Mouse (Mus musculus): Measurements from ENCODE around the gene Mat2b. TPM values are rescaled to one million over a fixed set of nuclear protein-coding genes. Genes with fewer than 3 reads are reported as not detected.
"Not testable (repeated sequence)": the region's sequence is repeated elsewhere in the genome, so short reads cannot be mapped to it uniquely, and the experiment has no call there.

The Mat2b gene
- total and polyA plus RNA-seq, 2 experiments from 2014 or later = 27.0 to 41.9 TPM

DNA sequence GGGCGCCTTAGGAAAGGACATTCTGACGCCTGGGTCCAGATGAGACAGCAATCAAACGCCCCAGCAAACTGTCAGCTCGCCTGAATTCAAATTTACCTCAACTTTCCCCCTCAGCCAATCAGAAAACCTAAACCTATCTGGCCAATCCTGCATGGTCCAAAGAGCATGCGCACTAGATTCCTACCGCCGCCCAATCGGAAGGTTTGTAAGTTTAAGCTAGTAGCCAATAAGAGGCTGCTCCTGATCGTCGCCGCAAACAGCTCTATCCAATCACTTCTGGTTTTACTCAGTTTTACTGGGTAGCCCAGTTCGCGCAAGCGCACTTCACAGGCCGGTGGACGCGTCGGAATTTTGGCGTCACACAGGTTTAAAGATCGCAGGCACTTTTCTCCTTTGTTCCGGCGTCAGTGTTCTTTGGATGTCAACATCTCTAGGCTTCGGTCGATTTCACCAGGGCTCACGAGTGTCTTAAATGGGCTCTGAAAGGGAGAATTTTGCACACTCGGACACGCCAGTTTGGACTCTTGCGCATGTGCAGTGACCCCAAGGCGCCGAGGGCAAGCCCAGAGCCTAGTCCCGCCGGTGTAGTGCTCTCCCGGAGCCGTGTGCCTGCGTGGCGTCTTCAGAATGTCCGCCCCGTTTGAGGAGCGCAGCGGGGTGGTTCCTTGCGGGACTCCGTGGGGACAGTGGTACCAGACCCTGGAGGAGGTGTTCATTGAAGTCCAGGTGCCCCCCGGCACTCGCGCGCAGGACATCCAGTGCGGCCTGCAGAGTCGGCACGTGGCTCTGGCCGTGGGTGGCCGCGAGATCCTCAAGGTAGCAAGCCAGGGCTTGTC lies 38.6 kb upstream of the Mat2b start, which contains the start of the genes Hmmr and Nudcd2:
Hmmr (minus strand) TSS at position 84 of the 836 bp plus-strand sequence.
Nudcd2 (plus strand) TSS at position 329 of the 836 bp plus-strand sequence.
- no peak for TF ChIP-seq CTCF (IDR thresholded peaks at IDR 0.05)
- peaks cover 13% of the 10 kb centered on the region for H3K36me3 ChIP-seq (ENCODE audit: insufficient read depth, low read length)
- peaks cover 4% of the 10 kb centered on the region; the same call in 1 of the 2 replicates for H3K4me1 ChIP-seq (ENCODE audit: insufficient read depth, low read length)
- peak; percentile 99 for DNase-seq (ENCODE audit: low spot score)
- H3K9ac ChIP-seq (replicated peaks; ENCODE audit: low read length, poor library complexity, severe bottlenecking) = peak within 1 kb of the TSS; percentile 87
- ATAC-seq (ENCODE audit: low FRiP score) = peak; percentile 99
- peak within 1 kb of the TSS; percentile 95 for H3K4me3 ChIP-seq (ENCODE audit: low read depth, low read length)
- peak within 1 kb of the TSS; percentile 77 for H3K27ac ChIP-seq (ENCODE audit: low read depth, low read length)
- H3K4me2 ChIP-seq (ENCODE audit: low read depth, low read length, poor library complexity, severe bottlenecking) = peak within 1 kb of the TSS; percentile 84
- H3K27me3 ChIP-seq (ENCODE audit: insufficient read depth, low read length) = no peaks in the 10 kb centered on the region
- H3K9me3 ChIP-seq (ENCODE audit: low read length) = no peaks in the 10 kb centered on the region
- under 1% methylated on average over 52 of the region's 52 CpGs for WGBS

DNA sequence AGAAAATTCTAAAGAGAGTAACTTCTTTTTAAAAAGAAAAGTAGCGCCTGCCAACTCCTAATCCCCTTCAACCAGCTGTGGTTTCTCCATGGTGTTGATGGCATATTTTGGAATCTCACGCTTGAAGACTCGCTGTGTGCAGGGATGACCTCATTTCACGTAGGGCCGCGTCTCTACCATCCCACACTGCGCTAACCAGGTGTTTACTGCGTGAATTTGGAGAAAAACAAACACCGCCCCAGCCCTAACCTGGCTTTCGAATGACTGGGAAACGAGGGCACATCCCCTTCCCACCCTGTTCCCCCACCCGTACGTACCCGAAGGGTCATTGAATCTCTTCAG lies 38.0 kb upstream of the Mat2b start:
- Histone ChIP-seq H3K27me3 (ENCODE audit: insufficient read depth, low read length) (no peaks in the 10 kb centered on the region), H3K4me1 (ENCODE audit: insufficient read depth, low read length) (peaks cover 4% of the 10 kb centered on the region; the same call in 1 of the 2 replicates), H3K9ac (replicated peaks; ENCODE audit: low read length, poor library complexity, severe bottlenecking) (no peak overlapping the region), H3K9me3 (ENCODE audit: low read length) (no peaks in the 10 kb centered on the region), H3K4me3 (ENCODE audit: low read depth, low read length) (peak overlapping the region; percentile 95), H3K36me3 (ENCODE audit: insufficient read depth, low read length) (peaks cover 13% of the 10 kb centered on the region), H3K4me2 (ENCODE audit: low read depth, low read length, poor library complexity, severe bottlenecking) (peak overlapping the region; percentile 74), H3K27ac (ENCODE audit: low read depth, low read length) (no peak overlapping the region)
- WGBS = under 1% methylated on average over 14 of the region's 14 CpGs
- ATAC-seq (ENCODE audit: low FRiP score) (no peak; the same call in 1 of the 2 replicates), DNase-seq (ENCODE audit: low spot score) (no peak)
- no peak for TF ChIP-seq CTCF (IDR thresholded peaks at IDR 0.05)

DNA sequence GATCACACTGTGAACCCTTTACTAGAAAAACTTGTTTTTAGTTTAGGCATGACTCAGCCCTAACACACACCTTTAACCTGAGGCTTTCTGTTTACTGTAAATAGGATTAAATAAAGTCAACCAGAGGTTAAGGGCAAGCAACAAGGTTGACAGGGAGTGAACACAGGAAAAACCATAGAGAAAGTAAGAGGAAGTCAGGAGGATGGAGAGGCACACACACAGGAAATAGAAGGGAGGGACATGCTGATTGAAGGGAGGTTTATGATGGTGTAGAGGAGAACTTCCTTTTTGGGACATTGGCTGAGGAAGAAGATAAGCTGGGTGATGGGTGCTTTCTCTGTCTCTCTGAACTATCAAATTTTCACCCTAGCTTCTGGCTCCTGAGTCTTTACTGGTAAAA lies 23.3 kb upstream of the Mat2b start:
- Histone ChIP-seq H3K9ac (replicated peaks; ENCODE audit: low read length, poor library complexity, severe bottlenecking) (no peak overlapping the region), H3K4me1 (ENCODE audit: insufficient read depth, low read length) (no peaks in the 10 kb centered on the region), H3K4me3 (ENCODE audit: low read depth, low read length) (no peak overlapping the region), H3K27me3 (ENCODE audit: insufficient read depth, low read length) (no peaks in the 10 kb centered on the region), H3K9me3 (ENCODE audit: low read length) (no peaks in the 10 kb centered on the region), H3K4me2 (ENCODE audit: low read depth, low read length, poor library complexity, severe bottlenecking) (no peak overlapping the region), H3K27ac (ENCODE audit: low read depth, low read length) (no peak overlapping the region), H3K36me3 (ENCODE audit: insufficient read depth, low read length) (no peaks in the 10 kb centered on the region)
- TF ChIP-seq CTCF (IDR thresholded peaks at IDR 0.05) = no peak
- no peak for ATAC-seq (ENCODE audit: low FRiP score)
- no peak for DNase-seq (ENCODE audit: low spot score)

DNA sequence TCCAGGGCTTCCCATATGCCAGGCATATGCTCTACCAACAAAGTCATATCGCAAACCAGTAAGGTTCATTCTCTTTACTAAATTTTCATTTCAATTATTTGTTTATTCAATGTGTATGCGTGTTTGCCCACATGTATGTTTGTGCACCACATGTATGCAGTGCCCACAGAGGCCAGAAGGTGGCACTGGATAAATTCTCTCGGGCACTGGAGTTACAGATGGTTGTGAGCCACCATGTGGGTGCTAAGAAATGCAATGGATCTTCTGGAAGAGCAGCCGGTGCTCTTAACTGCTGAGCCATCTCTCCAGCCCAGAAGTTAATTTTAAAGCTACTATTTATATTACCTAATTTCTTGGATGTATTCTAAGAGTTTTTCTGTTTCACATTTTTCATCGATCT lies 20.5 kb upstream of the Mat2b start:
- no peaks in the 10 kb centered on the region for H3K4me1 ChIP-seq (ENCODE audit: insufficient read depth, low read length)
- no peaks in the 10 kb centered on the region for H3K27me3 ChIP-seq (ENCODE audit: insufficient read depth, low read length)

DNA sequence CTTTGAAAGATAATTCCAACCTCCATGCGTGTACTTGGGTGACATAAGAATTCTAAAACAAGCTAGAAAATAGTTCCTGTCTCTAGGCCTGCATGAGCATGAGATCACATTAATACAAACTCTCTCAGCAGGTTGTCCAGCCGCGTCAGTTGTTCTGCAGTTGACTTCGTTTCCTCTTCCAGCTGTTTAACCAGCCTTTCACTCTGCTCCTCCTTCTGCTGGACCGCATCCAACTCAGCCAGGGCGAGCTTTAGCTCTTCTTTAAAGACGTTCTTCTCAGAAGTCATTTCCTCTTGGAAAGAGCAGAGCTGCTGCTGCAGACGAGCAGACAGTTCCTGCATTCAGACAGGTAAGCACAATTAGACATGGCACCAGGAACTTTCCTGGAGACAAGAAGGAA lies 18.9 kb upstream of the Mat2b start:
- DNase-seq (ENCODE audit: low spot score) = peak; percentile 4
- 77% methylated on average over 8 of the region's 8 CpGs for WGBS

More for the DNA sequence above, 20.5 kb upstream of the Mat2b start:
- Histone ChIP-seq H3K27ac (ENCODE audit: low read depth, low read length) (no peak overlapping the region), H3K4me2 (ENCODE audit: low read depth, low read length, poor library complexity, severe bottlenecking) (no peak overlapping the region), H3K36me3 (ENCODE audit: insufficient read depth, low read length) (no peaks in the 10 kb centered on the region), H3K9me3 (ENCODE audit: low read length) (no peaks in the 10 kb centered on the region), H3K4me3 (ENCODE audit: low read depth, low read length) (no peak overlapping the region), H3K9ac (replicated peaks; ENCODE audit: low read length, poor library complexity, severe bottlenecking) (no peak overlapping the region)
- WGBS = 94% methylated on average over 5 of the region's 5 CpGs
- no peak for TF ChIP-seq CTCF (IDR thresholded peaks at IDR 0.05)
- ATAC-seq (ENCODE audit: low FRiP score) (no peak), DNase-seq (ENCODE audit: low spot score) (no peak)

DNA sequence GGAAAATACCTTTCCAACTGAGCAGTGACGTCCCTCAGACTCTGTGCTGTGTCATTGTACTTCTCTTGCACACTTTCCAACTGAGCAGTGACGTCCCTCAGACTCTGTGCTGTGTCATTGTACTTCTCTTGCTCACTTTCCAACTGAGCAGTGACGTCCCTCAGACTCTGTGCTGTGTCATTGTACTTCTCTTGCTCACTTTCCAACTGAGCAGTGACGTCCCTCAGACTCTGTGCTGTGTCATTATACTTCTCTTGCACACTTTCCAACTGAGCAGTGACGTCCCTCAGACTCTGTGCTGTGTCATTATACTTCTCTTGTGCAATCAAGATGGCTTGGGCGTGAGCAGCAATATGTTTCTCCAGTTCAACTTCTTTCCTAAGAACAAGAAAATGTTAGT lies 14.9 kb upstream of the Mat2b start:
- not testable (repeated sequence) for H3K4me3 ChIP-seq (ENCODE audit: low read depth, low read length); H3K27ac ChIP-seq (ENCODE audit: low read depth, low read length); H3K36me3 ChIP-seq (ENCODE audit: insufficient read depth, low read length); H3K27me3 ChIP-seq (ENCODE audit: insufficient read depth, low read length); DNase-seq (ENCODE audit: low spot score); H3K4me2 ChIP-seq (ENCODE audit: low read depth, low read length, poor library complexity, severe bottlenecking); H3K4me1 ChIP-seq (ENCODE audit: insufficient read depth, low read length); H3K9me3 ChIP-seq (ENCODE audit: low read length); H3K9ac ChIP-seq (replicated peaks; ENCODE audit: low read length, poor library complexity, severe bottlenecking); ATAC-seq (ENCODE audit: low FRiP score)
- WGBS = 88% methylated on average over 6 of the region's 6 CpGs

More for the DNA sequence above, 18.9 kb upstream of the Mat2b start:
- Histone ChIP-seq H3K9me3 (ENCODE audit: low read length) (no peaks in the 10 kb centered on the region), H3K27me3 (ENCODE audit: insufficient read depth, low read length) (no peaks in the 10 kb centered on the region), H3K36me3 (ENCODE audit: insufficient read depth, low read length) (no peaks in the 10 kb centered on the region), H3K4me2 (ENCODE audit: low read depth, low read length, poor library complexity, severe bottlenecking) (no peak overlapping the region), H3K27ac (ENCODE audit: low read depth, low read length) (no peak overlapping the region), H3K9ac (replicated peaks; ENCODE audit: low read length, poor library complexity, severe bottlenecking) (no peak overlapping the region), H3K4me1 (ENCODE audit: insufficient read depth, low read length) (no peaks in the 10 kb centered on the region), H3K4me3 (ENCODE audit: low read depth, low read length) (no peak overlapping the region)
- TF ChIP-seq CTCF (IDR thresholded peaks at IDR 0.05) = no peak
- no peak for ATAC-seq (ENCODE audit: low FRiP score)

Data from midbrain, postnatal 0 days (tissue).